ENCODE assay signal across 8 mouse cellular contexts in the genomic region with DNA sequence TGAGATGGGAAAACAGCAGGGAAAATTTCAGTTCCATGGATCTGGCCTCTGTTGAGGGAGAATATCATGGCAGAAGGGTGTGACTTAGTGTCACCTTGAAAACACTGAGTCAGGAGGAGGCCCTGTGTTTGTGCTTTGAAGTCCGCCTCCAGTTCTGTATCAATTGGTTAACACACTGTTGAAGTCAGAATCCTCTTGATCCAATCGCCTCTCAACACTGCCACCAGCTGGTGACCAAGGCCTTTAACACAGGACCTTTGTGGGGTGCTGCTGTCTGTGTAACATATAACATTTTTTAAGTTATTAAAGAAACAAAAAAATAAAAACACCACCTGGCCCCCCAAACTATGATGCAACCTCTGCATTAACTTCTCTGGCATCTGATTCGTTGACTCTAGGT. TPM values are rescaled to one million over a fixed set of nuclear protein-coding genes. Genes with fewer than 3 reads are reported as not detected.
DNase-seq lines count a peak whose midpoint lies in the region; ATAC-seq and TF ChIP-seq lines count a peak whose summit lies in the region.

No protein-coding gene starts in this region.

- no peaks in the 10 kb centered on the region for H3K36me3 ChIP-seq in heart, adult 2 months (ENCODE audit: control insufficient read depth, insufficient read depth, low read length)
- H3K36me3 ChIP-seq in heart, embryonic 10.5 days = no peaks in the 10 kb centered on the region
- H3K36me3 ChIP-seq in intestine, embryonic 16.5 days (ENCODE audit: control insufficient read depth, insufficient read depth, low read length) = no peaks in the 10 kb centered on the region

- no peak overlapping the region for H3K4me3 ChIP-seq in heart, adult 2 months
- H3K4me3 ChIP-seq in heart, embryonic 10.5 days = no peak overlapping the region
- no peak overlapping the region for H3K4me3 ChIP-seq in intestine, embryonic 16.5 days (ENCODE audit: low read length)

- intact Hi-C loops in heart, adult 2 months (cut with DNase I) = loop anchor here (1.0 to 10.0 kb wide), 2 partner anchors 43 to 63 kb away; no protein-coding TSS in a partner anchor

- no peaks in the 10 kb centered on the region for H3K27me3 ChIP-seq in heart, adult 2 months (ENCODE audit: control insufficient read depth, insufficient read depth, low read length)
- no peaks in the 10 kb centered on the region for H3K27me3 ChIP-seq in heart, embryonic 10.5 days (ENCODE audit: insufficient read depth, poor library complexity, severe bottlenecking)
- no peaks in the 10 kb centered on the region for H3K27me3 ChIP-seq in intestine, embryonic 16.5 days (replicated peaks; ENCODE audit: control insufficient read depth, insufficient read depth, low read length)

- H3K9ac ChIP-seq in heart, adult 2 months (ENCODE audit: low read depth, low read length) = no peak overlapping the region
- H3K9ac ChIP-seq in intestine, embryonic 16.5 days (ENCODE audit: low read depth, low read length) = no peak overlapping the region

- TF ChIP-seq CTCF in heart, adult 2 months (IDR thresholded peaks at IDR 0.05) = peak; percentile 69

- WGBS in heart, adult 2 months = 19% methylated on average over 3 of the region's 3 CpGs
- 17% methylated on average over 3 of the region's 3 CpGs for WGBS in heart, embryonic 10.5 days
- WGBS in intestine, embryonic 16.5 days = 20% methylated on average over 3 of the region's 3 CpGs

- H3K79me2 ChIP-seq in heart, adult 2 months (replicated peaks; ENCODE audit: control insufficient read depth, insufficient read depth, low read length) = no peaks in the 10 kb centered on the region

- no peak for TF ChIP-seq EP300 in heart, adult 2 months (IDR thresholded peaks at IDR 0.05; ENCODE audit: insufficient read depth, low read depth, low read length)

- no peak overlapping the region for H3K4me2 ChIP-seq in intestine, embryonic 16.5 days (ENCODE audit: low read depth, low read length)

- no peaks in the 10 kb centered on the region for H3K9me3 ChIP-seq in heart, embryonic 10.5 days
- H3K9me3 ChIP-seq in intestine, embryonic 16.5 days (ENCODE audit: control insufficient read depth, low read length) = no peaks in the 10 kb centered on the region

- no peaks in the 10 kb centered on the region for H3K4me1 ChIP-seq in heart, adult 2 months (ENCODE audit: control insufficient read depth, insufficient read depth, low read length)
- peaks cover 12% of the 10 kb centered on the region for H3K4me1 ChIP-seq in heart, embryonic 10.5 days
- peaks cover 6% of the 10 kb centered on the region; the same call in 1 of the 2 replicates for H3K4me1 ChIP-seq in intestine, embryonic 16.5 days (ENCODE audit: control insufficient read depth, insufficient read depth, low read length)

- DNase-seq in heart, adult 2 months = peak; percentile 42 to 54
- DNase-seq in heart, embryonic 10.5 days (ENCODE audit: low spot score) = no peak
- peak; percentile 53 for DNase-seq in urinary bladder, postnatal 25 days (ENCODE audit: low spot score)
- no peak for DNase-seq in urinary bladder, adult 2 months (ENCODE audit: low spot score)
- peak; percentile 30 for DNase-seq in cerebellum, adult 9-11 months
- peak; percentile 66 for DNase-seq in lung, postnatal 10 days
- peak; percentile 46 for DNase-seq in thymus, postnatal 25 days

- ATAC-seq in intestine, embryonic 16.5 days = peak; percentile 82

- no peak overlapping the region for H3K27ac ChIP-seq in heart, adult 2 months
- no peak overlapping the region for H3K27ac ChIP-seq in heart, embryonic 10.5 days
- H3K27ac ChIP-seq in intestine, embryonic 16.5 days (ENCODE audit: low read length) = no peak overlapping the region

- no peak for TF ChIP-seq POLR2A in heart, adult 2 months (IDR thresholded peaks at IDR 0.05; ENCODE audit: insufficient read depth, low read depth, low read length)

RNA-seq across cellular contexts. Expression of gene Twf1, which starts 11.7 kb away (rescaled TPM):
- total RNA-seq in heart, adult 2 months (2021) = 10 to 100 TPM; 12.8 to 18.1 TPM
- polyA plus RNA-seq in heart, adult 2 months (2012; rRNA removed) = 10.1 and 16.0 TPM in 2 replicates
- 57.1 and 61.5 TPM in 2 replicates for polyA plus RNA-seq in heart, embryonic 10.5 days (2016; fragmentation: Nextera tagmentation; extraction: Ambion mirVana)
- 83.6 and 92.9 TPM in 2 replicates for polyA plus RNA-seq in urinary bladder, adult 2 months (2012; rRNA removed)
- 134 and 142 TPM in 2 replicates for polyA plus RNA-seq in intestine, embryonic 16.5 days (2015; fragmentation: Nextera tagmentation; extraction: Ambion mirVana)

RNA-seq across cellular contexts. Expression of gene Tmem117, which starts 27.7 kb away (rescaled TPM):
- 10 to 100 TPM; 12.5 to 12.6 TPM for total RNA-seq in heart, adult 2 months (2021)
- polyA plus RNA-seq in heart, adult 2 months (2012; rRNA removed) = 3.0 and 7.4 TPM in 2 replicates
- 0.73 and 1.8 TPM in 2 replicates for polyA plus RNA-seq in heart, embryonic 10.5 days (2016; fragmentation: Nextera tagmentation; extraction: Ambion mirVana)
- polyA plus RNA-seq in urinary bladder, adult 2 months (2012; rRNA removed) = 1.1 and 1.3 TPM in 2 replicates
- polyA plus RNA-seq in intestine, embryonic 16.5 days (2015; fragmentation: Nextera tagmentation; extraction: Ambion mirVana) = 2.5 and 2.8 TPM in 2 replicates

RNA-seq across cellular contexts. Expression of gene Irak4, which starts 57.9 kb away (rescaled TPM):
- total RNA-seq in heart, adult 2 months (2021) = 1 to 10 TPM; 5.5 to 5.9 TPM
- 2.6 and 3.3 TPM in 2 replicates for polyA plus RNA-seq in heart, adult 2 months (2012; rRNA removed)
- polyA plus RNA-seq in heart, embryonic 10.5 days (2016; fragmentation: Nextera tagmentation; extraction: Ambion mirVana) = 3.9 and 4.4 TPM in 2 replicates
- 13.6 and 14.2 TPM in 2 replicates for polyA plus RNA-seq in urinary bladder, adult 2 months (2012; rRNA removed)
- 22.3 and 23.6 TPM in 2 replicates for polyA plus RNA-seq in intestine, embryonic 16.5 days (2015; fragmentation: Nextera tagmentation; extraction: Ambion mirVana)

RNA-seq across cellular contexts. Expression of gene Pus7l, which starts 58.0 kb away (rescaled TPM):
- total RNA-seq in heart, adult 2 months (2021) = 1 to 10 TPM; 1.3 to 2.0 TPM
- polyA plus RNA-seq in heart, adult 2 months (2012; rRNA removed) = 1.3 TPM in 2 replicates
- polyA plus RNA-seq in heart, embryonic 10.5 days (2016; fragmentation: Nextera tagmentation; extraction: Ambion mirVana) = 7.5 and 8.9 TPM in 2 replicates
- 4.2 and 5.0 TPM in 2 replicates for polyA plus RNA-seq in urinary bladder, adult 2 months (2012; rRNA removed)
- 7.7 and 7.8 TPM in 2 replicates for polyA plus RNA-seq in intestine, embryonic 16.5 days (2015; fragmentation: Nextera tagmentation; extraction: Ambion mirVana)

Comparison
In these comparisons a context has a peak if more than half of its experiments do, and no peak if none do; other contexts are left out.
1. DNase-seq: peak in heart, adult 2 months (2 of 2), urinary bladder, postnatal 25 days (single experiment), cerebellum, adult 9-11 months (single experiment), lung, postnatal 10 days (single experiment) and thymus, postnatal 25 days (single experiment); none in heart, embryonic 10.5 days (single experiment) and urinary bladder, adult 2 months (single experiment).